Comparison of ENCODE assay signal across 22 mouse cellular contexts in genomic region chr2:117770115-117770485, GRCm38 (mm10).
DNase-seq lines count a peak whose midpoint lies in the region; ATAC-seq and TF ChIP-seq lines count a peak whose summit lies in the region.
"Had no signal": no experiment of that assay in that cellular context is flagged by ENCODE, and none has a peak within 500 bp of the region (broad histone marks: within the 10 kb centered on the region; RNA-seq: fewer than 3 reads in every experiment).

No protein-coding gene starts in this region.

- TF ChIP-seq CTCF in intestine, postnatal 0 days (IDR thresholded peaks at IDR 0.05; ENCODE audit: low read depth) = no peak
- no peak for TF ChIP-seq CTCF in lung, postnatal 0 days (IDR thresholded peaks at IDR 0.05)
- no peak for TF ChIP-seq CTCF in stomach, postnatal 0 days (IDR thresholded peaks at IDR 0.05; ENCODE audit: low read depth)

- no peaks in the 10 kb centered on the region for H3K36me3 ChIP-seq in intestine, embryonic 15.5 days
- no peaks in the 10 kb centered on the region for H3K36me3 ChIP-seq in intestine, postnatal 0 days (ENCODE audit: control insufficient read depth, insufficient read depth)
- H3K36me3 ChIP-seq in lung, embryonic 15.5 days = no peaks in the 10 kb centered on the region
- no peaks in the 10 kb centered on the region for H3K36me3 ChIP-seq in lung, postnatal 0 days (ENCODE audit: insufficient read depth, low read length)
- no peaks in the 10 kb centered on the region for H3K36me3 ChIP-seq in stomach, embryonic 14.5 days (ENCODE audit: control insufficient read depth, insufficient read depth, low read length)
- H3K36me3 ChIP-seq in stomach, postnatal 0 days (ENCODE audit: control insufficient read depth, insufficient read depth, low read length) = no peaks in the 10 kb centered on the region
- H3K36me3 ChIP-seq: embryonic facial prominence, embryonic 10.5 days; heart, embryonic 12.5 days; limb, embryonic 15.5 days had no signal

- H3K27ac ChIP-seq in intestine, embryonic 15.5 days = no peak overlapping the region
- no peak overlapping the region for H3K27ac ChIP-seq in intestine, postnatal 0 days (ENCODE audit: low read depth, low read length)
- peak overlapping the region; percentile 57 for H3K27ac ChIP-seq in lung, embryonic 15.5 days
- no peak overlapping the region for H3K27ac ChIP-seq in lung, postnatal 0 days (ENCODE audit: low read length)
- peak overlapping the region; percentile 46; the same call in 1 of the 2 replicates for H3K27ac ChIP-seq in stomach, embryonic 14.5 days (ENCODE audit: low read length)
- no peak overlapping the region for H3K27ac ChIP-seq in stomach, postnatal 0 days (replicated peaks)
- H3K27ac ChIP-seq: embryonic facial prominence, embryonic 10.5 days; limb, embryonic 15.5 days; liver, embryonic 14.5 days had no signal

- H3K9ac ChIP-seq in intestine, embryonic 15.5 days = no peak overlapping the region
- no peak overlapping the region for H3K9ac ChIP-seq in intestine, postnatal 0 days (ENCODE audit: low read depth, low read length)
- H3K9ac ChIP-seq in lung, embryonic 15.5 days = no peak overlapping the region
- no peak overlapping the region for H3K9ac ChIP-seq in lung, postnatal 0 days (replicated peaks; ENCODE audit: low read depth)
- no peak overlapping the region for H3K9ac ChIP-seq in stomach, embryonic 14.5 days (replicated peaks; ENCODE audit: low read depth, low read length)
- H3K9ac ChIP-seq in stomach, postnatal 0 days (ENCODE audit: low read length) = no peak overlapping the region
- H3K9ac ChIP-seq: heart, embryonic 12.5 days; limb, embryonic 15.5 days; liver, embryonic 14.5 days had no signal

- TF ChIP-seq EP300 in lung, postnatal 0 days (IDR thresholded peaks at IDR 0.05) = no peak
- TF ChIP-seq EP300 in stomach, postnatal 0 days (optimal IDR thresholded peaks at IDR 0.05) = no peak

- no peaks in the 10 kb centered on the region; the same call in 1 of the 2 replicates for H3K4me1 ChIP-seq in intestine, embryonic 15.5 days (replicated peaks)
- H3K4me1 ChIP-seq in intestine, postnatal 0 days (replicated peaks; ENCODE audit: control insufficient read depth, insufficient read depth, low read length) = no peaks in the 10 kb centered on the region
- H3K4me1 ChIP-seq in lung, embryonic 15.5 days = peaks cover 21% of the 10 kb centered on the region
- H3K4me1 ChIP-seq in lung, postnatal 0 days (ENCODE audit: insufficient read depth, low read depth, low read length) = no peaks in the 10 kb centered on the region
- no peaks in the 10 kb centered on the region; the same call in 1 of the 2 replicates for H3K4me1 ChIP-seq in stomach, embryonic 14.5 days (ENCODE audit: control insufficient read depth, insufficient read depth, low read length)
- H3K4me1 ChIP-seq in stomach, postnatal 0 days (replicated peaks; ENCODE audit: control insufficient read depth, insufficient read depth) = no peaks in the 10 kb centered on the region
- H3K4me1 ChIP-seq: heart, embryonic 12.5 days had no signal

- H3K27me3 ChIP-seq in intestine, embryonic 15.5 days (replicated peaks) = no peaks in the 10 kb centered on the region
- H3K27me3 ChIP-seq in intestine, postnatal 0 days (replicated peaks; ENCODE audit: control insufficient read depth, insufficient read depth, low read length) = no peaks in the 10 kb centered on the region
- H3K27me3 ChIP-seq in lung, embryonic 15.5 days = no peaks in the 10 kb centered on the region
- no peaks in the 10 kb centered on the region for H3K27me3 ChIP-seq in lung, postnatal 0 days (replicated peaks; ENCODE audit: insufficient read depth, low read length)
- no peaks in the 10 kb centered on the region for H3K27me3 ChIP-seq in stomach, embryonic 14.5 days (ENCODE audit: control insufficient read depth, insufficient read depth, low read length)
- no peaks in the 10 kb centered on the region for H3K27me3 ChIP-seq in stomach, postnatal 0 days (ENCODE audit: control insufficient read depth, insufficient read depth, low read length)
- H3K27me3 ChIP-seq: heart, embryonic 12.5 days; limb, embryonic 15.5 days had no signal

- no peak for DNase-seq in lung, postnatal 0 days (ENCODE audit: low spot score)
- DNase-seq in stomach, postnatal 0 days (ENCODE audit: low spot score) = no peak
- DNase-seq in layer of hippocampus, adult 18-20 months (ENCODE audit: low spot score in 2 of 2) = no peak
- DNase-seq: adrenal gland, adult 2 months; cerebellum, adult 11-12 months; cerebellum, postnatal 10 days; gastrocnemius, postnatal 14 days; heart, adult 18-20 months; heart, postnatal 10 days; kidney, adult 11 months; kidney, postnatal 14 days; right cerebral cortex, postnatal 14 days; thymus, postnatal 25 days had no signal

- no peaks in the 10 kb centered on the region for H3K9me3 ChIP-seq in intestine, embryonic 15.5 days
- no peaks in the 10 kb centered on the region for H3K9me3 ChIP-seq in intestine, postnatal 0 days (ENCODE audit: control insufficient read depth)
- no peaks in the 10 kb centered on the region for H3K9me3 ChIP-seq in lung, embryonic 15.5 days
- no peaks in the 10 kb centered on the region for H3K9me3 ChIP-seq in lung, postnatal 0 days (ENCODE audit: low read length)
- no peaks in the 10 kb centered on the region for H3K9me3 ChIP-seq in stomach, embryonic 14.5 days (ENCODE audit: control insufficient read depth, low read depth, low read length)
- no peaks in the 10 kb centered on the region for H3K9me3 ChIP-seq in stomach, postnatal 0 days (ENCODE audit: control insufficient read depth, low read length)
- H3K9me3 ChIP-seq: embryonic facial prominence, embryonic 10.5 days; heart, embryonic 12.5 days; limb, embryonic 15.5 days had no signal

- H3K4me3 ChIP-seq in intestine, embryonic 15.5 days (replicated peaks) = no peak overlapping the region
- H3K4me3 ChIP-seq in intestine, postnatal 0 days (ENCODE audit: low read depth, low read length) = no peak overlapping the region
- H3K4me3 ChIP-seq in lung, embryonic 15.5 days = no peak overlapping the region
- H3K4me3 ChIP-seq in lung, postnatal 0 days (ENCODE audit: low read depth, low read length) = no peak overlapping the region
- H3K4me3 ChIP-seq in stomach, embryonic 14.5 days (ENCODE audit: low read depth, low read length) = no peak overlapping the region
- no peak overlapping the region for H3K4me3 ChIP-seq in stomach, postnatal 0 days (ENCODE audit: low read depth, low read length)
- H3K4me3 ChIP-seq: embryonic facial prominence, embryonic 10.5 days; heart, embryonic 12.5 days; limb, embryonic 15.5 days had no signal

- WGBS in intestine, embryonic 15.5 days = 68% methylated on average over 3 of the region's 3 CpGs
- 62% methylated on average over 3 of the region's 3 CpGs for WGBS in intestine, postnatal 0 days
- WGBS in lung, embryonic 15.5 days = 40% methylated on average over 3 of the region's 3 CpGs
- WGBS in lung, postnatal 0 days = 40% methylated on average over 3 of the region's 3 CpGs
- 60% methylated on average over 3 of the region's 3 CpGs for WGBS in stomach, embryonic 14.5 days
- 43% methylated on average over 3 of the region's 3 CpGs for WGBS in stomach, postnatal 0 days

- 0 out of 2 replicates have a peak, but pooled peaks have one; percentile 12 for ATAC-seq in intestine, embryonic 15.5 days
- ATAC-seq in intestine, postnatal 0 days = no peak
- ATAC-seq in lung, embryonic 15.5 days (ENCODE audit: borderline replicate concordance, extremely low read depth, low FRiP score, low TSS enrichment) = peak; percentile 48
- ATAC-seq in lung, postnatal 0 days = no peak
- no peak for ATAC-seq in stomach, embryonic 14.5 days (ENCODE audit: insufficient number of reproducible peaks, insufficient read depth, low FRiP score, low read depth)
- ATAC-seq in stomach, postnatal 0 days (ENCODE audit: low FRiP score, low TSS enrichment) = no peak
- ATAC-seq: forebrain, embryonic 16.5 days had no signal

- H3K4me2 ChIP-seq in intestine, embryonic 15.5 days (replicated peaks) = no peak overlapping the region
- no peak overlapping the region for H3K4me2 ChIP-seq in intestine, postnatal 0 days (replicated peaks; ENCODE audit: low read depth)
- no peak overlapping the region for H3K4me2 ChIP-seq in lung, embryonic 15.5 days
- H3K4me2 ChIP-seq in lung, postnatal 0 days (replicated peaks; ENCODE audit: low read depth, low read length) = no peak overlapping the region
- no peak overlapping the region for H3K4me2 ChIP-seq in stomach, embryonic 14.5 days (replicated peaks; ENCODE audit: low read depth, low read length)
- H3K4me2 ChIP-seq in stomach, postnatal 0 days (replicated peaks; ENCODE audit: low read depth) = no peak overlapping the region
- H3K4me2 ChIP-seq: heart, embryonic 12.5 days; limb, embryonic 15.5 days had no signal

Comparison
In these comparisons a context has a peak if more than half of its experiments do, and no peak if none do; other contexts are left out.
1. ATAC-seq: peak in intestine, embryonic 15.5 days (single experiment) and lung, embryonic 15.5 days (single experiment); none in intestine, postnatal 0 days (single experiment), lung, postnatal 0 days (single experiment), stomach, embryonic 14.5 days (single experiment) and stomach, postnatal 0 days (single experiment).
2. H3K27ac ChIP-seq: peak in lung, embryonic 15.5 days (single experiment) and stomach, embryonic 14.5 days (single experiment); none in intestine, embryonic 15.5 days (single experiment), intestine, postnatal 0 days (single experiment), lung, postnatal 0 days (single experiment) and stomach, postnatal 0 days (single experiment).